Mouse (Mus musculus) bone marrow macrophage, adult 2 months (primary cell): ENCODE measurements around the gene Tax1bp3. TPM values are rescaled to one million over a fixed set of nuclear protein-coding genes. Genes with fewer than 3 reads are reported as not detected.

ENCODE experiments used
- H3K27ac ChIP-seq: 2 replicates; pipeline ENCODE4 v1.5.1; 2012; ENCODE audit warnings: low read depth, low read length; ENCODE audit not compliant: insufficient read depth
- H3K4me1 ChIP-seq: 2 replicates; pipeline ENCODE4 v1.6.1; 2012; ENCODE audit warnings: low read length; ENCODE audit not compliant: control insufficient read depth, insufficient read depth
- H3K4me3 ChIP-seq: 2 replicates; pipeline ENCODE4 v1.5.1; 2012; ENCODE audit warnings: mild to moderate bottlenecking, low read length, moderate library complexity; ENCODE audit not compliant: insufficient read depth
- CTCF ChIP-seq: IDR thresholded peaks from 2 replicates; pipeline ENCODE4 v1.5.1; 2012; ENCODE audit warnings: low read depth, mild to moderate bottlenecking, low read length, moderate library complexity
- POLR2A ChIP-seq: IDR thresholded peaks from 2 replicates; pipeline ENCODE4 v1.6.1; 2012; ENCODE audit warnings: mild to moderate bottlenecking, low read depth, low read length, borderline replicate concordance
- polyA plus RNA-seq: library from polyadenylated mRNA; stranded (reverse); fragments of >200 nt; gene quantifications from 2 replicates; pipeline ENCODE4 v1.2.4, GENCODE M21; 2012; ENCODE audit not compliant: missing spikeins, insufficient read depth, insufficient read length

Gene Tax1bp3
- polyA plus RNA-seq, 1 experiment, result 37.3 TPM

GRCm38 (mm10) chr11:73198603-73199229 is 21.8 kb downstream of the Tax1bp3 start, which contains the start of gene Ctns:
Ctns (minus strand) TSS chr11:73199042.
- Histone ChIP-seq H3K4me3 (peak within 1 kb of the TSS; percentile 96), H3K27ac (peak within 1 kb of the TSS; percentile 64), H3K4me1 (peaks cover 40% of the 10 kb centered on the region)
- no peak; the same call in 1 of the 2 replicates for TF ChIP-seq CTCF
- TF ChIP-seq POLR2A, result no peak

GRCm38 (mm10) chr11:73199230-73199712 is 22.4 kb downstream of the Tax1bp3 start, which contains the start of gene Shpk:
Shpk (plus strand) TSS chr11:73199460.
- TF ChIP-seq CTCF (no peak), POLR2A (no peak)
- Histone ChIP-seq H3K4me1 (peaks cover 35% of the 10 kb centered on the region), H3K4me3 (peak within 1 kb of the TSS; percentile 96), H3K27ac (peak within 1 kb of the TSS; percentile 64)

- Histone ChIP-seq H3K4me1 (peaks cover 32% of the 10 kb centered on the region), H3K27ac (no peak overlapping the region), H3K4me3 (peak overlapping the region; percentile 96)
- TF ChIP-seq POLR2A (no peak), CTCF (no peak)
These were observed 23.0 kb downstream of the Tax1bp3 start for GRCm38 (mm10) chr11:73199879-73200278.

GRCm38 (mm10) chr11:73201021-73201420 is 24.1 kb downstream of the Tax1bp3 start:
- no peak overlapping the region for H3K4me3 ChIP-seq
- TF ChIP-seq POLR2A, result no peak
- no peak for TF ChIP-seq CTCF
- no peak overlapping the region for H3K27ac ChIP-seq
- H3K4me1 ChIP-seq, result peaks cover 28% of the 10 kb centered on the region

- Histone ChIP-seq H3K27ac (no peak overlapping the region), H3K4me3 (no peak overlapping the region), H3K4me1 (peaks cover 27% of the 10 kb centered on the region)
- TF ChIP-seq POLR2A, result no peak
- 0 out of 2 replicates have a peak, but pooled peaks have one; percentile 30 for TF ChIP-seq CTCF
These were observed 24.7 kb downstream of the Tax1bp3 start for GRCm38 (mm10) chr11:73201597-73201996.

GRCm38 (mm10) chr11:73203895-73204294 is 27.0 kb downstream of the Tax1bp3 start:
- TF ChIP-seq POLR2A, result no peak
- TF ChIP-seq CTCF, result no peak
- Histone ChIP-seq H3K4me3 (no peak overlapping the region), H3K27ac (no peak overlapping the region), H3K4me1 (peaks cover 14% of the 10 kb centered on the region)

GRCm38 (mm10) chr11:73205194-73205593 is 28.3 kb downstream of the Tax1bp3 start:
- no peak overlapping the region for H3K4me3 ChIP-seq
- peaks cover 10% of the 10 kb centered on the region for H3K4me1 ChIP-seq
- TF ChIP-seq POLR2A, result no peak
- no peak for TF ChIP-seq CTCF
- no peak overlapping the region for H3K27ac ChIP-seq

GRCm38 (mm10) chr11:73207621-73208020 is 30.7 kb downstream of the Tax1bp3 start:
- TF ChIP-seq POLR2A, result no peak
- TF ChIP-seq CTCF, result no peak
- Histone ChIP-seq H3K4me3 (no peak overlapping the region), H3K27ac (no peak overlapping the region), H3K4me1 (no peaks in the 10 kb centered on the region)

GRCm38 (mm10) chr11:73213956-73214355 is 37.1 kb downstream of the Tax1bp3 start:
- Histone ChIP-seq H3K4me3 (no peak overlapping the region), H3K27ac (no peak overlapping the region), H3K4me1 (0 out of 2 replicates have a peak, but pooled peaks cover 3% of the 10 kb centered on the region)
- TF ChIP-seq POLR2A, result no peak

GRCm38 (mm10) chr11:73219671-73220070 is 42.8 kb downstream of the Tax1bp3 start:
- Histone ChIP-seq H3K27ac (no peak overlapping the region), H3K4me3 (no peak overlapping the region), H3K4me1 (0 out of 2 replicates have a peak, but pooled peaks cover 3% of the 10 kb centered on the region)
- no peak for TF ChIP-seq POLR2A
- no peak; the same call in 1 of the 2 replicates for TF ChIP-seq CTCF
